Mouse (Mus musculus) layer of hippocampus, postnatal 36 days (tissue): ENCODE results near the gene Vasp. TPM values are rescaled to one million over a fixed set of nuclear protein-coding genes. Genes with fewer than 3 reads are reported as not detected.

Experiments
- DNase-seq, 2 experiments: peaks; one replicate each; pipeline ENCODE4 v3.0.0; 2022
- total RNA-seq, 2 experiments: library from RNA; stranded (reverse); gene quantifications; 2 replicates each; pipeline ENCODE4 v1.2.3; 2021

Gene Vasp
- 10 to 100 TPM; 15.2 to 21.2 TPM for total RNA-seq

DNA sequence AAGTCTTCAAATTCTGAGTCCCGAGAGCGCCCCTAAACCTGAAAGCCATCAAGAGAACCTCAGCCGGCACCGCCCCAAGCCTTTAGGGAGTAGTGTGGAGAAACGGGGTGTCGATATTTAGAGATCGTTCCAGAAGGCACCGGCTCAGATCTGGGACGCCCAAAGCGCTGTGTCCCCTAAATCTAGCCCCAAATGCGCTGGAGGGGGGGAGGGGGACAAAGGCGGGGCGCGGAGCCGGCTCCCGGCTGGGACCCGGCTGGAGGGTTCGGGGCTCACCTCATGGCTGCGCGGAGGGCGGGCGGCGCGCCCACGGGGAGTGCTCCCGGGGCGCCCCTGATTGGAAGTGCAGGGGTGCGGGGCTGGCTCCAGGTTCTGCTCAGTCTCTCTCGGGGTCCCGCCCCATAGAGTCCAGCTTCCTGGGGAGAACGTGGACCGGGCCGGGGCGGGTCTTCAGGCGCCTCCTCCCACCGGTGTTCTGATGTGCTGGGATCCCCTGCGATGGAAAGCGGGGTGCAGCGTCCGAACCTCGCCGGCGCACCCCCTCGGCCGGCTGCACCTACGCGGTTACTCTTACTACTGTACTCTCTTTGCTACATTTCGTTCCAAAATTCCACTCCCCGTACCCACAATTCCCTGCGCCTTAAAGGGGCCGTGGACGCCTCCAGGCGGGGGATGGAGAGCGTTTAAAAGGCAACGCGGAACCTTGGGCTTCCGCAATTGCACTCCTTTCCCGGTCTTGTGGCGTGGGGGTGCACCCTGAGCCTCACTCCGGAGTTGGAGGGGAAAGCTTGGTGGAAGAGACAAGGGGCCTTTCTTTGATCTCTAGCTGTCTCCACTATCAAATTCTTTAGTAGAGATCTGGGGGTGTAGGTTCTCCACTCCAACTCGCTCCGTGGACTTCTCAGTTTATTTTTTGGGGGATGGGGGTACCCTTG lies at the start of gene Vasp:
TSS of gene Vasp (minus strand) at position 580 of the 935 bp plus-strand sequence.
- DNase-seq = peak; percentile 83 to 88

DNA sequence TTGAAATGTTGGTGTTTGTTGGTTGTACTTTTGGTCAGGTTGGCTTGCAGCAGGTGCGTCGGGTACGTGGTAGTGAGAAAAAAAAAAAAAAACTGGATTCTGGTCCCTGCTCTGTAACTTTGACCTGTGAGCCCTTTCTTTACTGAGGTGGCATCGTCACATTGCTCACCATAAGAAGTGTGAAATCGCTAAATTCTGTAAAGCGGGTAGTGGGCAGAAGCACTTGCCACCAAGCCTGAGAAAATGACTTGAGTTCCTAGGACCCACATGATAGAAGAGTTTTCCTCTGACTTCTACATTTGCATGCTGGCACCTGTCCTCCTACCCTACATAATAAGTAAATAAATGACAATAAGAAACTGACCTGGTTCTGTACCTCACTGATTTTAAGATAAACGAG lies 49.0 kb upstream of the Vasp start:
- DNase-seq = no peak

DNA sequence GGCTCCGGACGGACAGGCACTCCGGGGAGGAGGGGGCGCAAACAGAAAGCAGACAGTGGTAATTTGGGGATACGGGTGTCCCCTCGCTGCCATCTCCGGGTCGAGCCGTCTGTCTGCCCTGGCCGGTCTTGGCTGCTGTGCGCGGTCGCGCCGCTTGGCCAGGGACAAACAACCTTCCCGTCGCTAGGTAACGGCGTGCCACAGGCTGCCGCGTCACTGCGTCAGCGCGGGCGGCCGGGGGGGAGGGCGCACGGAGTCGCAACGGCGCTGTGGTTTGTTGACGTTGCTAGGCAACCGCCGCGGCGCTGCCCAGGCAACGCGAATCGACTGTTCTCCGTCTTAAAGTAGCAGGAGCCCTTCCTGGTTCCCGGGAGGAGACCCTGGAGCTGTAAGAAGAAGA lies 48.3 kb upstream of the Vasp start:
- peak; percentile 93 to 95 for DNase-seq

GRCm38 (mm10) chr7:19319458-19319857 lies 47.8 kb upstream of the Vasp start:
- DNase-seq = no peak

DNA sequence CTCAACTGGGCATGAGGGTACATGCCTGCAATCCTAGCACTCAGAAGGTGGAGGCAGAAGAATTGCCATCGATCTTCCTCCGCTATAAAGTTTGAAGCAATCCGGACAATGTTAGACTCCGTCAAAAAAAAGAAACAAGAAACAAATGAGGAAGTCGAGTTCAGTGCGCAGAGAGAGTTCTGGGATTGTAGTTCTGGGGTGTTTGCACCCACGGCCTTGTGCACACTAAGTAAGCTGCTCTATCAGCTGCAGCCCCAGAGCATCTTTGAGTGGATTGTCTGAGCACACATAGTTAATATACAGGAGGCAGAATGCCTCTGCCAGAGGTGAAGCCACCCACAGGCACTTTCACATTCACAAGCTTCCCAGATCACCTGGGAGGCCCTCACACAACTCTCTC lies 47.1 kb upstream of the Vasp start:
- DNase-seq = no peak

DNA sequence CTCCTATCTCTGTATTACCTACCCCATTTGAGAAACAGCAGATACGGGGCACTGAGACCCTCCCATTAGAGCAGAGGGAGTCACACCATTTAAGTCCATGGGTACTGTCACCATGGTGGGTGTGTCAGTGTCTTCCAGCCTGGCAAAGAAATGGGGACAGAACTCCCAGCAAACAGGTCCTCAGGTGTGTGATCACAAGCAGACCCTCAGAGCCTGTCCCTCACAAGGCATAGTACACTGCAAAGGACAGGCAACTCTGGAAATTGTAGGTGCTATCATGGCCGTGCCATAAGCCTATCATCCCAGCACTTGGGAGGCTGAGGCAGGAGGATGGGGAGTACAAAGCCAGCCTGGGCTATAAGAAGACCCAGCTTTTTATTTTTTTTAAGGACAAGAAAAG lies 46.6 kb upstream of the Vasp start:
- DNase-seq = no peak

DNA sequence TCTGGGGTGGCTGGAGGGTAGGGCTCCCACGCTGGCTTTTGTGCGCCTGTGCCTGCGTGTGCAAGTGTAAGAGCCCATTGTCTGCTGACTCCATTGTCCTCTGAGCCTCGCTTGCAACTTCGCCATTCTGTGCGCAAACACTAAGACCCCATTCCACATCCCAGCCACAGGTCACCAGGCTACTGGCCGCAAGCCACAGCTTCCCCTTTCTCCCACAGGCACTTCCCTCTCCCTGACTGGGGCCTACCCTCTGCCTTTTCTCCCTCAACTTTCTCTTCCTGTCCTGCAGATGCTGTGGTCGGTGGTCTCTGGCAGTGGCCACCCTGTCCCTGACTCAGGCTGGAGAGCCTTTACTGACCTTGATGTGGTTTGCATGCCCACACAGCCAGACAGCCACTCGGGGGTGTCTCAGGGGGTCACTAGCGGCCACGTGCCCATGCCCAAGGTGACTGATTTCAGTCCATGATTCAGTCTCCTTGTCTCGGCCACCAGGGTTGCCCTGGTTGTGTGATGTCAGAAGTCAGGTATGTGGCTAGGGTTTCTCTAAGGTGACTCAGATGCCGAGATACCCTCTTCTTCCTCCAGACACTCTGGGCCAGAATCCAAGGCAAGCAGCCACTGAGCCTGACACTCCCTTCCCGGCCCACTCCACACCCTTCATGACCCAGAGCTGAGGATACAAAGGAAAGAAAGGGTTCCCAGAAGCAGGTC lies 45.0 kb upstream of the Vasp start:
- no peak for DNase-seq

- no peak for DNase-seq
These were observed 42.4 kb upstream of the Vasp start for GRCm38 (mm10) chr7:19314033-19314432.

DNA sequence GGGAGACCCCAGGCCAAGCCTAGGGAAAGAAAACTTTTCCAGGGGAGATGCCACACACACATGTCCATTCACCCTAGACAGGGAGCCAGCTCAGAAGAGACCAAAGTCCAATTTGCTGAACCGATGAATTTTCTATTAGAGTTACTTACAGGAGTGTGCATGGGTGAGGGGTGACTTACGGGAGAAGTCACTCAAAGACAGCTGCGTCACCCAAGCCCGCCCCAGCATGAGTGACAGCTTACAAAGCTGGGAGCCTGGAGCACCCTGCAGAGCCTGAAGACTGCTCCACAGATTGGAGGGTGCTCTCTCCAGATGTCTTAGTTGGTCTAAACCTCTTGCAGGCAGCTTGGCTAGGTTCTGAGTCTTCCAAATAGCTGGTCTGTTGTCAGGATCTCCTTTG lies 40.4 kb upstream of the Vasp start:
- DNase-seq = no peak

GRCm38 (mm10) chr7:19309884-19310641 lies 38.4 kb upstream of the Vasp start, which contains the start of gene Fosb:
Gene Fosb (minus strand): TSS chr7:19310051.
- peak; percentile 93 to 94 for DNase-seq

DNA sequence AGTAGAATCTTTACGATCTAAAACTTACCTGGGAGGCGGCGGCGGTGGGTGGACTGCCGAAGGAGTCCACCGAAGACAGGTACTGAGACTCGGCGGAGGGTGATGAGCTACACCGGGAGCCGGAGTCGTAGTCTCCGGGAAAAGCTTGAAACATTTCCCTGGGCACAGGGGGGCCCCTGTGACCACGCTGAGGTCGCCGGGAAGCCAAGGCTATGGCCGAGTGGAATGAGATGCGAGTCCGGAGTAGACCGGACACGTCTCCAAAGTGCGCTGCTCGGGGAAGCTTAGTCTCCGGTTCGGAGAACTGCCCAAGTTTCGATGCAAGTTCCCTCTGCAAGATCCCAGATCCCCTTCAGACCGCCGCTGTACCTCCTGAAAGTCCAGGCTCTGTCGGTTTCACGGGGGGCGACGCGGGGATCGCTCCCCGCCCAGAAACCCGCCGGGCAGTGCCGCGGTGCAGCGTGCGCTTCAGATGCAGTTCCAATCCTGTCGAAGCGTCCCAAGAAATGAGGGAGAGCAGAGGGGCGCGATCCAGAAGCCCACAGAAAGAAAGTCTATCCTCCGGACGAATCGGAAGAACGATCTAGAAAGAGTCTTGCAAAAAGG lies 37.8 kb upstream of the Vasp start:
- DNase-seq = no peak

DNA sequence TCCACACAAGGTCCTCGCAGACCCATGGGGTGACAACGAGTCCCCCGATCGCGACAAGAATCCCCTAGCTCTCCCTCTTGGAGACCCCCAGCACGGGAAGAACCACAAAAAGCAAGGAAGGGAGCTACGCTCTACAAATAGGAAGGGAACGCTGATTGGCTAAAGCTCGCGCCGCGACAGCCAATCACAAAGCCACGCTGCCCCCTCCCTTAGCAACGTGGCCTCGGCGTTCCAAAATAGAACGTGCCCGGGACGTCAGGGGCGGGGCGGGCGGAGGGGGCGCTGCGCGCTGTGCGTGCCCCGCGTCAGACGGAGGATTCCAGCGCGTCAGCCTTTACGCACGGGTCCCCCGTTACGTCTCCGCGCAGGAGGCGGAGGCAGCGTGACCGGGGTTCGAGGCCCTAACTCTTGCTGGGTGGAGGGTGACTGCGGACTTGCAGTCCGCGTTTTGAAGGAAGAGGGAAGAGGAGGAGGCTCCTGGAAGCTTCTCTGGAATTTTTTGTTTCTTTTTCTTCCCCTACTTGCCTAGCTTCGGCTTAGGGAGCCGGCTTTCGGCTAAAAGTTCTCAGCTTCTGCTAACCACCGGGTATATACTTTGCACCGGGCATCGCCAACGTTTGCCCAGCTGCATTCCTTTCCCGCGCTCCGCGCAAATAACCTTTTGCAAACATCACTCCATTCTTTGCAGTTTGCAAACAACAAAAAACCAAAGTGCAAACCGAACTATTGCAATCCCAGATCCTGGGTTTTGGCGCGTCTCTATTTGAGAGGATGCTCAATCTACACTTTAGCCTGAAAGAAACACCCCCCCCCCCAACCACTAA lies 37.0 kb upstream of the Vasp start:
- DNase-seq = peak; percentile 96

- peak; percentile 64 to 68 for DNase-seq
These were observed 36.3 kb upstream of the Vasp start for GRCm38 (mm10) chr7:19307739-19308453.

DNA sequence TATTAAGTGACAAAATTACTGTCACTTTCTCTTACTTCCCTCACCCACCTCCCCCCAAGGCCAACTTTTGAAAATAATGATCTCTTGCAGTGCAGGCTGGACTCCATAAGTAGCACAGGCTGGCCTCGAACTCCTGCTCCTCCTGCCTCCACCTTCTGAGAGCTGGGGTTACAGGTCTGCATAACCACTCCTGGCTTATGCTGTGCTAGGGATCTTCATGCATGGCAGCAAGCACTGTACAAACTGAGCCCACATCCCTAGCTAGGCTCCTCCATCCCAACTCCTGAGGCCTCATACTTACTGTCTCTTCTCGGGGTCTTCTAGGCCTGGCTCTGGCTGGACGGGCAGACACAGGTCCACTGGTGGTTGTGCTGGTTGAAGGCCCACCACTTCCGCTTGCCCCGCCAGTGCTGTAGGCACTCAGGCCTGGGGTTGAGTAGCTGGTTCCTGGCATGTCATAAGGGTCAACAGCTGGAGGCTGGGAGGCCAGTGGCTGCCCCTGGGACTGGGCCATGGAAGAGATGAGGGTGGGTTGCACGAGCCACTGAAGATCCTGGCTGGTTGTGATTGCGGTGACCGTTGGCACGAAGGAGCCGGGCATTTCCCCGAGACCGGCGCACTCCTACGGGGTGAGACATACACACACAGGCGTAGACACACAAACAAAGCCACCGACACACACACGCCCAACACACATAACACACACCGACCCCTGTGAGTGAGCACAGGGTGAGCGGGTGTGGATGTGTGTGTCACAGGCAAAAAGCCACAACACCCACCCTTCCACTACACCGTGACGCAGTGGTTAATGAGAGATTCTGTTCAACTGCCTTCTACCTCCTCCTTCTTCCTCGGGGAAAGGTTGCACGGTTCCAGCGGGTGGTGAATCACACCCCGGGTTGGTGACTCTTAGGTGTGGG lies 35.5 kb upstream of the Vasp start:
- no peak for DNase-seq

DNA sequence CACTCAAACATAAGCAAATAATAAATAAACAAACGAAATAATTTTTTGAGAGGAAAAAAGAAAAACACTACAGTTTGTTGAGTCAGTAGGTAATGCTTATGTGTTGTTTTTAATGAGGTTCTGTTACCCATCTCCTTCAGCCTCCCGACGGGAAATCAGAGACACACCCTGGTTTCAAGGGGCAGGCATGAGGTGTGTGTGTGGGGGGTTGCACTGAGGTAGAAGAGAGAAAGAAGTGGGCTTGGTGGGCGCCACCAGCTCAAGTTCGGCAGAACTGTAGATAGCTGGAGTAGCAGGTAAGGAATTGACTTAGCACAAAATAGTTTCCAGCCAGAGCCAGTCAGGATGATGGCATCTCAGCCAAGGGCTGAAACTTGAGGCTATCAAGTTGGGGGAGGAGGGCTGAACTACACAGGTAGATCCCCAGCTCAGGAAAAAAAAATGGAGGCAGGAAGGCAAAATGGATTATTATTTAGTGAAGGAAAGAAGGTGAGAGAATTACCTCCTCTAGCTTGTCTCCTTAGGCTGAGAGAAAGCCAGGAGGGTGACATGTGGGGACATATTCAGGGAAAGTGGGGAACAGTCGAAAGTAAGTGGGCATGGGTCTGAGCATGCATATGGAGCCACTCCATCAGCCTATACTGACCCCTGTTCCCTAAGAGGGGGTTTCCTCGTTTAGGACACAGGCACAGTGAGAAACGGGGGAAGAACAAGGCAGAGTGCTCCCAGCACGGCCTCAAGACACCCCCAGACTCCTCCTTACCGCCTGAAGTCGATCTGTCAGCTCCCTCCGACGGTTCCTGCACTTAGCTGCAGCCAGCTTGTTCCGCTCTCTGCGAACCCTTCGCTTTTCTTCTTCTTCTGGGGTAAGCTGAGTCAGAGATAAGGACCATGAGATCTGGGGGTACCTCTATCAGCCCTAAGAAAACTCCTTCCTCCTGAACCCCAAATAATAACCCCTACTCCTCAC lies 34.5 kb upstream of the Vasp start:
- DNase-seq = no peak

DNA sequence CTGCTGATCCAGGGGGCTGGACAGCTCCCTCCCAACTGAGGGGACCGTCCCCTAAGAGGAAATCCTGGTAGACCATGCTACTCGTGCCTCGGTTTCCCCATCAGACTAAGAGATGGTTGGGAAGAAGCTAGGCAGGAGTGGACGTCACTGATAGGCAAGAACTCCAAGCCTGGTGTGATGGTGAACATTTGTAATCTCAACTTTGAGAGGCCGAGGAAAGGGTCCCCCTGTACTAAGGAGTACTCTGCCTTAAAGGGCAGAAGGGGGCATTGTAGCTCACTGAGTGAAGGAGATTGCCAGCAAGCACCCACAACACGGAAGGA lies 33.8 kb upstream of the Vasp start:
- DNase-seq = no peak

- DNase-seq = no peak
These were observed 33.1 kb upstream of the Vasp start for GRCm38 (mm10) chr7:19304501-19305412.
